ENCODE assay signal across 8 mouse cellular contexts in genomic region chr13:24639215-24640165, GRCm38 (mm10). TPM values are rescaled to one million over a fixed set of nuclear protein-coding genes. Genes with fewer than 3 reads are reported as not detected.
DNase-seq lines count a peak whose midpoint lies in the region; ATAC-seq lines count a peak whose summit lies in the region.

No protein-coding gene starts in this region.

- H3K4me2 ChIP-seq in lung, embryonic 16.5 days (ENCODE audit: low read depth, low read length) = peak overlapping the region; percentile 100
- H3K4me2 ChIP-seq in limb, embryonic 12.5 days = peak overlapping the region; percentile 99
- peak overlapping the region; percentile 86 for H3K4me2 ChIP-seq in neural tube, embryonic 14.5 days (ENCODE audit: low read depth, low read length)

- H3K36me3 ChIP-seq in lung, embryonic 16.5 days (ENCODE audit: control insufficient read depth, insufficient read depth, low read length) = no peaks in the 10 kb centered on the region
- H3K36me3 ChIP-seq in limb, embryonic 12.5 days = no peaks in the 10 kb centered on the region
- no peaks in the 10 kb centered on the region for H3K36me3 ChIP-seq in neural tube, embryonic 14.5 days (ENCODE audit: control insufficient read depth, insufficient read depth, low read length)

- DNase-seq in adrenal gland, adult 2 months = peak; percentile 30
- no peak for DNase-seq in adrenal gland, adult 8-10 months
- no peak for DNase-seq in lung, adult 18-20 months
- peak; percentile 19 for DNase-seq in heart, adult 8-10 months (ENCODE audit: low spot score)

- H3K4me1 ChIP-seq in lung, embryonic 16.5 days (replicated peaks; ENCODE audit: control insufficient read depth, insufficient read depth, low read length) = peaks cover 20% of the 10 kb centered on the region
- peaks cover 13% of the 10 kb centered on the region for H3K4me1 ChIP-seq in limb, embryonic 12.5 days (replicated peaks)
- peaks cover 13% of the 10 kb centered on the region; the same call in 1 of the 2 replicates for H3K4me1 ChIP-seq in neural tube, embryonic 14.5 days (ENCODE audit: control insufficient read depth, insufficient read depth, low read length)

- peak; percentile 1; the same call in 1 of the 2 replicates for ATAC-seq in lung, embryonic 16.5 days (ENCODE audit: low read depth)
- ATAC-seq in limb, embryonic 12.5 days (ENCODE audit: insufficient number of reproducible peaks, insufficient read depth, low FRiP score, low TSS enrichment, low read depth) = peak; percentile 49
- ATAC-seq in neural tube, embryonic 14.5 days (ENCODE audit: low read depth) = peak; percentile 52
- ATAC-seq in erythroblast, adult 5-6 weeks (replicated peaks; ENCODE audit: low FRiP score, poor library complexity, severe bottlenecking) = no peak

- no peaks in the 10 kb centered on the region for H3K27me3 ChIP-seq in lung, embryonic 16.5 days (ENCODE audit: control insufficient read depth, insufficient read depth, low read depth, low read length)
- H3K27me3 ChIP-seq in limb, embryonic 12.5 days = peaks cover 52% of the 10 kb centered on the region
- H3K27me3 ChIP-seq in neural tube, embryonic 14.5 days (ENCODE audit: control insufficient read depth, insufficient read depth, low read length) = no peaks in the 10 kb centered on the region

- H3K27ac ChIP-seq in lung, embryonic 16.5 days (ENCODE audit: low read length) = peak overlapping the region; percentile 48; the same call in 1 of the 2 replicates
- no peak overlapping the region for H3K27ac ChIP-seq in limb, embryonic 12.5 days
- peak overlapping the region; percentile 87 for H3K27ac ChIP-seq in neural tube, embryonic 14.5 days (ENCODE audit: low read depth, low read length)

- WGBS in lung, embryonic 16.5 days = 14% methylated on average over 22 of the region's 22 CpGs
- WGBS in limb, embryonic 12.5 days = 14% methylated on average over 22 of the region's 22 CpGs
- WGBS in neural tube, embryonic 14.5 days = 11% methylated on average over 22 of the region's 22 CpGs

- no peaks in the 10 kb centered on the region for H3K9me3 ChIP-seq in lung, embryonic 16.5 days (ENCODE audit: control insufficient read depth, low read length)
- no peaks in the 10 kb centered on the region for H3K9me3 ChIP-seq in limb, embryonic 12.5 days
- H3K9me3 ChIP-seq in neural tube, embryonic 14.5 days (ENCODE audit: control insufficient read depth, low read length) = no peaks in the 10 kb centered on the region

- peak overlapping the region; percentile 77 for H3K9ac ChIP-seq in lung, embryonic 16.5 days (ENCODE audit: low read length)
- H3K9ac ChIP-seq in limb, embryonic 12.5 days (replicated peaks) = peak overlapping the region; percentile 54; the same call in 1 of the 2 replicates
- H3K9ac ChIP-seq in neural tube, embryonic 14.5 days (replicated peaks; ENCODE audit: low read depth, low read length) = peak overlapping the region; percentile 72

- peak overlapping the region; percentile 74 for H3K4me3 ChIP-seq in lung, embryonic 16.5 days (ENCODE audit: low read length)
- peak overlapping the region; percentile 57 for H3K4me3 ChIP-seq in limb, embryonic 12.5 days (replicated peaks)
- H3K4me3 ChIP-seq in neural tube, embryonic 14.5 days (ENCODE audit: low read depth, low read length) = peak overlapping the region; percentile 72

RNA-seq across cellular contexts. Expression of gene Ripor2, which starts 57.5 kb away (rescaled TPM):
- 1 to 10 TPM; 4.6 to 5.7 TPM for total RNA-seq in adrenal gland, adult 2 months (2021)
- 0.92 and 2.3 TPM in 2 replicates for polyA plus RNA-seq in adrenal gland, adult 2 months (2012; rRNA removed)
- 1 to 10 TPM; 4.1 to 7.3 (median 5.4) TPM for total RNA-seq in adrenal gland, adult 8-10 months (2022)
- polyA plus RNA-seq in lung, embryonic 16.5 days (2015; fragmentation: Nextera tagmentation; extraction: Ambion mirVana) = 4.3 and 5.0 TPM in 2 replicates
- total RNA-seq in heart, adult 8-10 months (2022) = 10 to 100 TPM in 2 of 4 experiments, 1 to 10 TPM in 2; 3.9 to 11.7 (median 8.3) TPM
- 1.7 and 2.5 TPM in 2 replicates for polyA plus RNA-seq in limb, embryonic 12.5 days (2016; fragmentation: Nextera tagmentation; extraction: Ambion mirVana)
- polyA plus RNA-seq in neural tube, embryonic 14.5 days (2014; fragmentation: Nextera tagmentation; extraction: Ambion mirVana) = 28.1 and 28.6 TPM in 2 replicates
- 20.2 and 21.1 TPM in 2 replicates for total RNA-seq in erythroblast, adult 5-6 weeks (2015; ENCODE audit: low replicate concordance)
- 13.3 and 18.8 TPM in 2 replicates for total RNA-seq in erythroblast, adult 5-6 weeks (2017; ENCODE audit: low replicate concordance)

Comparison
In these comparisons a context has a peak if more than half of its experiments do, and no peak if none do; other contexts are left out.
1. DNase-seq: peak in adrenal gland, adult 2 months (single experiment) and heart, adult 8-10 months (single experiment); none in adrenal gland, adult 8-10 months (single experiment) and lung, adult 18-20 months (0 of 2).
2. Peak in every context shown above with its lines, with median percentiles within 50 percentile points of each other: H3K4me2 ChIP-seq, H3K4me3 ChIP-seq and H3K9ac ChIP-seq.